Mouse (Mus musculus): ENCODE data around the gene Tmem121.
A peak's percentile ranks its signal among the peaks of the same experiment; 100 is the strongest.
"Not testable (repeated sequence)": the region's sequence is repeated elsewhere in the genome, so short reads cannot be mapped to it uniquely, and the experiment has no call there.

The Tmem121 gene

GRCm38 (mm10) chr12:113221289-113221688, 35.6 kb downstream of the Tmem121 start:
- peak in 1 of 2 experiments; percentile 55 for DNase-seq

GRCm38 (mm10) chr12:113222121-113222636, 36.4 kb downstream of the Tmem121 start:
- peak; percentile 77 to 87 for DNase-seq

DNA sequence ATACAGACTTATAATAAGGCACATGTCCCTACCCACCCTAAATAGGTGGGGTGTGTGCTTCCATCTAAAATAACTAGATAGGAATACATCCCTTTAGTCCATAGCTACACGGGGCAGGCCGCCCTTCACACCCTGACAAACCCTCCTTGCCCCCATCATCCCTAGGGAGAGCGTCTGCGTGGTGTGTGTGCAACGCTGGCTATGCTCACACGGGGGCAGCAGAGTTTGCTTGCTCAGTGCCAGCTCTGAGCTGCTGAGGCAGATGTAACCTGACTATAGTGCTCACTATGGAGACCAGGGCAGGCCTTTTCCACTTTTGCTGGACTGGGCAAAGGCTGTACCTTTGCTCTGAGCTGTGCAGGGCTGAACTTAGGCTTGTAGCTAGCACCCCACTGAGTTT, 37.0 kb downstream of the Tmem121 start:
- peak; percentile 23 to 56 for DNase-seq

DNA sequence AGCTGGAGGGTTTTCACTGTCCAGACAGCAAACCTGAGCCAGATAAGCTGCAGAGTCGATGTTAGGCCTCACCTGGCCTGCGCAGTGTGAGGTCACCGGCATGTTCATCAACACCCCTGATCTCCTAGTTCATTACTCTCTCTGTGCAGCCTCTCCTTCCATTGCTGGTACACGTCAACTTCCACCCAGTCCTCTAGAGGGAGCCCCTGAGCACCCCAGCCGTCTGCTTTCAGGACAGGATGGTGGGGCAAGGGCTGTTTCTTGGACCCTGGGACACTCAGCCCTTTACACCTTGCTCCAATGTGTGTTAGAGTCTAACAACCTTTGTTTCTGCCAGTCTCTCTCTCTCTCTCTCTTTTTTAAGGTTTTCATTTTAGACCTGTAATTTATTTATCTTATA, 38.5 kb downstream of the Tmem121 start:
- no peak for DNase-seq

DNA sequence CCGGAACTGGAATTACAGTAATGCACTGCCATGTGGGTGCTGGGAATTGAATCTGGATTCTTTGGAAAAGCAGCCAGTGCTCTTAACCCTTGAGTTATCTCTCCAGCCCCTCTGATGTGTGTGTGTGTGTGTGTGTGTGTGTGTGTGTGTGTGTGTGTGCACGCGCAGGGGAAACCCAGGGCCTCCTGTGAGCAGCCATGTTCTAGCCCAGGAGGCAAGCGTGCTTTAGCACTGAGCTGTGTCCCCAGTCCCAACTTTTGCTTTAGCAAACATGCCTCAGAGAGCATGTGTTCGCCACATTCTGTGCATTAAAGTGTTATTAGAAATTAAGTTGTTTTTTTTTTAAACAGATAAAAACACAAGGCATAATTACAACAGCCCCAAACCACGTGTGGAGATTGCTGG, 39.0 kb downstream of the Tmem121 start:
- DNase-seq = no peak

GRCm38 (mm10) chr12:113227970-113228593, 42.4 kb downstream of the Tmem121 start:
- no peak for DNase-seq

DNA sequence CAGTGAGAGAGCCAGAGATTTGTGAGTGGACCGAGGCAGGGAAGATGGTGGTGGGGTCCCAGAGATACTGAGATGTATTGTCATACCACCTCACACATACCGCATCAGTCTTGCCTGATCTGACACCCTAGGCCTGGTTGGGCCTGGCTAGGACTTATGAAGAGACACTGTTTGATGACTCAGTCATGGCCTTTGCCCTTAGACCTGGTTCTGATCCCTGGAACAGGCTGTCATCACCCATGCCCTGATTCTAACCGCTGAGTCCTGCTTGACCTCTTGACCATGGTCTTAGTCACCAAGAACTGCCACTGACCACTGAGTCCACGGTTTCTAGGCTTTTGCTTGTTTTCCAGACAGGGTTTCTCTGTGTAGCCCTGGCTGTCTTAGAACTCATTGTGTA, 45.0 kb downstream of the Tmem121 start:
- DNase-seq = no peak

DNA sequence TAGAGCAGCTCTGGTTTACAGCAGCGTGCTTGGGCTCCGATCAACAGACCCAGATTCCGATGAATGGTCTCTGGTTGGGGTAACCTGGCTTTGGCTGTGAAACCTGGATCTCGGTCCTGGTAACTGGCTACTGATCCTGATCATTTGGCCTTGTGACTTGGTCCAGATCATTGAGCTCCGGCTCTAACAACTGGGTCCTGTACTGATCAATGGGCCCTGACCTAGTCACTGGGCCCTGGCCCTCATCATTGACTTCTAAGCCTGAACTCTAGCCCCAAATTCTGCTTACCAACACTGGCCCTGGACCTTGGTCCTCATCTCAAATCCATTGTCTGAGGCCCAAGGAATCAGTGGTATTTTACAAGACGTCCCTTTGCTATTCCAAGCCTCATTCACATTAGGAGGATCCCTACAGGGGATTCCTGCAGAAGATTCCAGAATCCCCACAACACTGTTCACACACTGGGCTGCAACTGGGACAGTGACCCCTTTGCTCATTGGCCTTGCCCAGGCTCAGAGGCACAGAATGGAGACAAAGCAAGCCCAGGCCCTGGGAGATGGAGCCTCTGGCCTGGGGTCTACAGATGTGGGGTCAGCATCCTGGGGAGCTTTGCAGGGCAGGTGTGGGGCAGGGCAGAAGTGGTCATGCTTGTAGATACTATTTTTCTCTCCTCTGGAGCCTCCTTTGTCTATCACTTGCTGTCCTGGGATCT, 46.0 kb downstream of the Tmem121 start:
- DNase-seq = not testable (repeated sequence)

DNA sequence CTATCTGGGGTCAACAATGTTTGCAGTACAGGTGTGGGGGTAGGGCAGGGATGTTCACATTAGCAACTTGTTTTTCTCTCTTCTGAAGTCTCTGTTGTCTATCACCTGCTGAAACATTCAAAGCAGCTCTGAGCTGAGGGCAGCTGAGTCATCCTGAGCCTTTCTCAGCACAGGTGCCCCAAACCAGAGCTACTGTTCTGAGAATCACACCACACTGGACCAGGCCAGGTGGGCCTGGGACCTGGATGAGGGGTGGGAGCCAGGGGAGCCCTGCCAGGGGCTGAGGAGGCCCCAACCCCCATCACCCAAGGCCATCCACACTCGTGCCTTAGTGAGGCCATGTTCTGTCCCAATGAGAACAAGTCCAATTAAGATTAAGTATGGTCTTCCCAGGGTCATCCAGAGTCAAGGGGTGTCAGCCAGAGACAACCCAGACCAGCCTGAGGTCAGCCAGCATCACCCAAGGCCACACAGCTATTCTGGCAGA, 46.6 kb downstream of the Tmem121 start:
- not testable (repeated sequence) for DNase-seq
